Mouse (Mus musculus) stomach, embryonic 15.5 days (tissue): ENCODE measurements around the gene Proser1. TPM values are rescaled to one million over a fixed set of nuclear protein-coding genes. Genes with fewer than 3 reads are reported as not detected.
A peak's percentile ranks its signal among the peaks of the same experiment; 100 is the strongest.

Experiments
- ATAC-seq: fragments of 200-750 bp; cut with Nextera tagmentation; 2 replicates; pipeline ENCODE4 v1.8.0; 2017; ENCODE audit warnings: low read depth, moderate number of reproducible peaks, moderate TSS enrichment; ENCODE audit not compliant: insufficient read depth, low FRiP score
- H3K27ac ChIP-seq: fragments of 300-500 bp; sonication (generic); 2 replicates; pipeline ENCODE4 v1.5.1; 2015; ENCODE audit warnings: mild to moderate bottlenecking, inconsistent platforms
- H3K27me3 ChIP-seq: fragments of 300-500 bp; sonication (generic); replicated peaks from 2 replicates; pipeline ENCODE4 v1.6.1; 2015; ENCODE audit warnings: inconsistent platforms
- H3K36me3 ChIP-seq: fragments of 300-500 bp; sonication (generic); 2 replicates; pipeline ENCODE4 v1.6.1; 2015; ENCODE audit warnings: inconsistent platforms
- H3K4me1 ChIP-seq: fragments of 300-500 bp; sonication (generic); 2 replicates; pipeline ENCODE4 v1.6.1; 2015; ENCODE audit warnings: inconsistent platforms
- H3K4me2 ChIP-seq: fragments of 300-500 bp; sonication (generic); 2 replicates; pipeline ENCODE4 v1.6.1; 2015; ENCODE audit warnings: mild to moderate bottlenecking, inconsistent platforms
- H3K4me3 ChIP-seq: fragments of 300-500 bp; sonication (generic); replicated peaks from 2 replicates; pipeline ENCODE4 v1.5.1; 2015; ENCODE audit warnings: inconsistent platforms
- H3K9ac ChIP-seq: fragments of 300-500 bp; sonication (generic); 2 replicates; pipeline ENCODE4 v1.6.1; 2015; ENCODE audit warnings: inconsistent platforms
- H3K9me3 ChIP-seq: fragments of 300-500 bp; sonication (generic); 2 replicates; pipeline ENCODE4 v1.6.1; 2016; ENCODE audit warnings: inconsistent platforms
- WGBS: fragments of 180-500 bp; shearing (Covaris S2); methylation state at CpG from one replicate; pipeline ENCODE4 v1.1.7; 2015; 5-methylcytosine and 5-hydroxymethylcytosine counted together
- polyA plus RNA-seq: library from polyadenylated mRNA; unstranded; fragments of >200 nt; fragmentation: Nextera tagmentation; extraction: Ambion mirVana; gene quantifications from 2 replicates; pipeline ENCODE4 v1.2.1, GENCODE M21; 2015

Proser1 gene
- polyA plus RNA-seq, 1 experiment from 2014 or later = 17.4 TPM

- WGBS = 73% methylated on average over 6 of the region's 6 CpGs
- H3K27me3 ChIP-seq = no peaks in the 10 kb centered on the region
- H3K9ac ChIP-seq = no peak overlapping the region
- no peaks in the 10 kb centered on the region for H3K36me3 ChIP-seq
- H3K4me3 ChIP-seq = no peak overlapping the region
- ATAC-seq = no peak
- H3K9me3 ChIP-seq = no peaks in the 10 kb centered on the region
- H3K27ac ChIP-seq = no peak overlapping the region
- H3K4me2 ChIP-seq = no peak overlapping the region
- H3K4me1 ChIP-seq = no peaks in the 10 kb centered on the region
These were observed 39.0 kb downstream of the Proser1 start for GRCm38 (mm10) chr3:53502428-53502827.

GRCm38 (mm10) chr3:53513096-53513495 is 49.6 kb downstream of the Proser1 start:
- no peaks in the 10 kb centered on the region for H3K27me3 ChIP-seq
- H3K9ac ChIP-seq = no peak overlapping the region
- no peak overlapping the region for H3K4me2 ChIP-seq
- H3K27ac ChIP-seq = no peak overlapping the region
- no peak overlapping the region for H3K4me3 ChIP-seq
- H3K9me3 ChIP-seq = no peaks in the 10 kb centered on the region
- ATAC-seq = no peak
- H3K36me3 ChIP-seq = 0 out of 2 replicates have a peak, but pooled peaks cover 3% of the 10 kb centered on the region
- 39% methylated on average over 5 of the region's 5 CpGs for WGBS
- no peaks in the 10 kb centered on the region for H3K4me1 ChIP-seq

- H3K4me1 ChIP-seq = no peaks in the 10 kb centered on the region
- H3K36me3 ChIP-seq = 0 out of 2 replicates have a peak, but pooled peaks cover 3% of the 10 kb centered on the region
- no peak overlapping the region for H3K4me3 ChIP-seq
- H3K4me2 ChIP-seq = no peak overlapping the region
- no peaks in the 10 kb centered on the region for H3K9me3 ChIP-seq
- no peak overlapping the region for H3K27ac ChIP-seq
- no peak overlapping the region for H3K9ac ChIP-seq
- ATAC-seq = no peak
- 85% methylated on average over 4 of the region's 4 CpGs for WGBS
- H3K27me3 ChIP-seq = no peaks in the 10 kb centered on the region
These were observed 51.0 kb downstream of the Proser1 start for GRCm38 (mm10) chr3:53514221-53515065.

GRCm38 (mm10) chr3:53522794-53523193 is 59.3 kb downstream of the Proser1 start:
- Histone ChIP-seq H3K36me3 (no peaks in the 10 kb centered on the region), H3K4me3 (no peak overlapping the region), H3K9me3 (no peaks in the 10 kb centered on the region), H3K4me2 (no peak overlapping the region), H3K27ac (no peak overlapping the region), H3K4me1 (no peaks in the 10 kb centered on the region), H3K9ac (no peak overlapping the region), H3K27me3 (no peaks in the 10 kb centered on the region)
- 86% methylated on average over 10 of the region's 10 CpGs for WGBS
- no peak for ATAC-seq

- Histone ChIP-seq H3K4me2 (peak overlapping the region; percentile 52), H3K27me3 (no peaks in the 10 kb centered on the region), H3K9ac (no peak overlapping the region), H3K36me3 (no peaks in the 10 kb centered on the region), H3K4me3 (peak overlapping the region; percentile 33), H3K27ac (no peak overlapping the region), H3K9me3 (no peaks in the 10 kb centered on the region), H3K4me1 (no peaks in the 10 kb centered on the region)
- peak; percentile 42; the same call in 1 of the 2 replicates for ATAC-seq
- WGBS = 6% methylated on average over 21 of the region's 21 CpGs
These were observed 62.3 kb downstream of the Proser1 start for GRCm38 (mm10) chr3:53525737-53526136.

- Histone ChIP-seq H3K36me3 (no peaks in the 10 kb centered on the region), H3K27me3 (no peaks in the 10 kb centered on the region), H3K9ac (no peak overlapping the region), H3K4me3 (no peak overlapping the region), H3K9me3 (no peaks in the 10 kb centered on the region), H3K4me2 (no peak overlapping the region), H3K4me1 (no peaks in the 10 kb centered on the region), H3K27ac (no peak overlapping the region)
- 56% methylated on average over 6 of the region's 6 CpGs for WGBS
- ATAC-seq = peak; percentile 86
These were observed 66.8 kb downstream of the Proser1 start for GRCm38 (mm10) chr3:53530305-53530704.

Other genes with a start within 250 kb of the Proser1 start
- gene Nhlrc3, start 334 bp upstream of the Proser1 start, polyA plus RNA-seq = 10.8 and 11.2 TPM in 2 replicates
- gene Stoml3, start 25.0 kb downstream of the Proser1 start, polyA plus RNA-seq = 0.14 TPM in 1 of 2 replicates, not detected in the other
- 11.6 and 12.0 TPM in 2 replicates for gene Frem2, start 193.7 kb downstream of the Proser1 start, polyA plus RNA-seq